Mouse (Mus musculus) brain, embryonic 14.5 days (tissue): ENCODE measurements at regions not wholly inside any gene's neighbourhood (a gene's known extent, or its start where the extent isn't known, plus 50 kb on each side); places are given as distances from the start of the nearest gene placed in this dataset.
A peak's percentile ranks its signal among the peaks of the same experiment; 100 is the strongest.

ENCODE experiments used
- DNase-seq: peaks from one replicate; pipeline ENCODE4 v3.0.0-alpha.2; 2011; ENCODE audit warnings: low read depth
- CTCF ChIP-seq: fragments of 200-500 bp; IDR thresholded peaks from 2 replicates; pipeline ENCODE4 v1.5.1; 2012; ENCODE audit warnings: inconsistent platforms, mild to moderate bottlenecking, moderate library complexity, borderline replicate concordance; ENCODE audit not compliant: insufficient read depth, insufficient read length; ENCODE audit errors: extremely low read depth
- POLR2A ChIP-seq: fragments of 200-500 bp; IDR thresholded peaks from 2 replicates; pipeline ENCODE4 v1.6.1; 2012; ENCODE audit warnings: mild to moderate bottlenecking, inconsistent platforms, borderline replicate concordance; ENCODE audit not compliant: poor library complexity, insufficient read depth, insufficient read length, severe bottlenecking; ENCODE audit errors: extremely low read depth

- TF ChIP-seq POLR2A (no peak), CTCF (peak; percentile 66; the same call in 1 of the 2 replicates)
- DNase-seq, result peak; percentile 95
These were observed 174.6 kb downstream of the Eepd1 start for GRCm38 (mm10) chr9:25655767-25656513.

GRCm38 (mm10) chr9:25656534-25656933, 175.2 kb downstream of the Eepd1 start:
- TF ChIP-seq POLR2A (no peak), CTCF (peak; percentile 10; the same call in 1 of the 2 replicates)

GRCm38 (mm10) chr9:25683635-25684333, 202.4 kb downstream of the Eepd1 start:
- TF ChIP-seq POLR2A, result no peak
- no peak for TF ChIP-seq CTCF
- no peak for DNase-seq

More at GRCm38 (mm10) chr9:25656534-25656933, 175.2 kb downstream of the Eepd1 start:
- no peak for DNase-seq

- DNase-seq, result peak; percentile 79
- no peak for TF ChIP-seq POLR2A
- TF ChIP-seq CTCF, result peak; percentile 74; the same call in 1 of the 2 replicates
These were observed 212.3 kb downstream of the Eepd1 start for GRCm38 (mm10) chr9:25693632-25694031.

GRCm38 (mm10) chr9:25695018-25695417, 213.7 kb downstream of the Eepd1 start:
- TF ChIP-seq POLR2A (no peak), CTCF (no peak)
- DNase-seq, result peak; percentile 63

GRCm38 (mm10) chr9:25713636-25714035, 232.3 kb downstream of the Eepd1 start:
- no peak for DNase-seq
- TF ChIP-seq CTCF, result no peak
- no peak for TF ChIP-seq POLR2A

- peak; percentile 1 for DNase-seq
- TF ChIP-seq POLR2A, result no peak
- TF ChIP-seq CTCF, result no peak
These were observed 262.8 kb downstream of the Eepd1 start for GRCm38 (mm10) chr9:25744162-25744561.

GRCm38 (mm10) chr9:25751138-25751537, 269.8 kb downstream of the Eepd1 start:
- no peak for TF ChIP-seq CTCF
- no peak for TF ChIP-seq POLR2A
- DNase-seq, result no peak

GRCm38 (mm10) chr9:25773899-25774298, 292.6 kb downstream of the Eepd1 start:
- DNase-seq, result peak; percentile 82
- no peak for TF ChIP-seq CTCF
- TF ChIP-seq POLR2A, result no peak

GRCm38 (mm10) chr9:25782631-25783030, 301.3 kb downstream of the Eepd1 start:
- TF ChIP-seq POLR2A (no peak), CTCF (no peak)
- DNase-seq, result no peak

GRCm38 (mm10) chr9:25795142-25795910, 314.0 kb downstream of the Eepd1 start:
- no peak for TF ChIP-seq POLR2A
- no peak for TF ChIP-seq CTCF
- peak; percentile 33 for DNase-seq
